Mouse (Mus musculus): ENCODE results near the gene Prepl.

Prepl gene

GRCm38 (mm10) chr17:85070658-85071057, 19.4 kb downstream of the Prepl start:
- no peak for DNase-seq

GRCm38 (mm10) chr17:85067331-85067730, 22.7 kb downstream of the Prepl start:
- no peak for DNase-seq

- no peak for DNase-seq
These were observed 26.5 kb downstream of the Prepl start for GRCm38 (mm10) chr17:85063560-85063959.

GRCm38 (mm10) chr17:85059136-85059535, 30.9 kb downstream of the Prepl start:
- no peak for DNase-seq

GRCm38 (mm10) chr17:85058276-85058675, 31.8 kb downstream of the Prepl start:
- DNase-seq: no peak

- DNase-seq: no peak
These were observed 41.7 kb downstream of the Prepl start for GRCm38 (mm10) chr17:85048379-85048778.

GRCm38 (mm10) chr17:85045160-85045559, 44.9 kb downstream of the Prepl start:
- no peak for DNase-seq

- DNase-seq: no peak
These were observed 45.6 kb downstream of the Prepl start for GRCm38 (mm10) chr17:85044466-85044865.

- no peak for DNase-seq
These were observed 46.6 kb downstream of the Prepl start for GRCm38 (mm10) chr17:85043404-85043816.

- DNase-seq: no peak
These were observed 47.6 kb downstream of the Prepl start for GRCm38 (mm10) chr17:85042419-85042818.

- DNase-seq: no peak
These were observed 49.1 kb downstream of the Prepl start for GRCm38 (mm10) chr17:85040913-85041312.

- no peak for DNase-seq
These were observed 51.3 kb downstream of the Prepl start for GRCm38 (mm10) chr17:85038761-85039160.

- no peak for DNase-seq
These were observed 51.7 kb downstream of the Prepl start for GRCm38 (mm10) chr17:85038311-85038710.

GRCm38 (mm10) chr17:85037855-85038254, 52.2 kb downstream of the Prepl start:
- DNase-seq: no peak

GRCm38 (mm10) chr17:85034068-85034467, 56.0 kb downstream of the Prepl start:
- DNase-seq: no peak

GRCm38 (mm10) chr17:85033087-85033486, 57.0 kb downstream of the Prepl start:
- DNase-seq: no peak

GRCm38 (mm10) chr17:85030651-85031050, 59.4 kb downstream of the Prepl start:
- DNase-seq: no peak

GRCm38 (mm10) chr17:85028797-85029196, 61.2 kb downstream of the Prepl start:
- no peak for DNase-seq

GRCm38 (mm10) chr17:85028093-85028739, 61.8 kb downstream of the Prepl start, which contains the start of gene Slc3a1:
Gene Slc3a1, plus strand, starts transcription at chr17:85028376.
- DNase-seq: no peak

- DNase-seq: no peak
These were observed 62.8 kb downstream of the Prepl start for GRCm38 (mm10) chr17:85027247-85027646.

- DNase-seq: no peak
These were observed 63.6 kb downstream of the Prepl start for GRCm38 (mm10) chr17:85026436-85026835.

GRCm38 (mm10) chr17:85025151-85025550, 64.9 kb downstream of the Prepl start:
- DNase-seq: no peak

GRCm38 (mm10) chr17:85024237-85024636, 65.8 kb downstream of the Prepl start:
- no peak for DNase-seq

- peak; percentile 86 for DNase-seq
These were observed 66.5 kb downstream of the Prepl start for GRCm38 (mm10) chr17:85023247-85024167.
